Mouse (Mus musculus): ENCODE results near the gene Gm5662. TPM values are rescaled to one million over a fixed set of nuclear protein-coding genes. Genes with fewer than 3 reads are reported as not detected.
"Not testable (repeated sequence)": the region's sequence is repeated elsewhere in the genome, so short reads cannot be mapped to it uniquely, and the experiment has no call there.

Gm5662 gene
- polyA plus RNA-seq, 1 experiment from 2014 or later: not detected

GRCm38 (mm10) chr12:88242940-88243339, 31.4 kb downstream of the Gm5662 start:
- not testable (repeated sequence) for H3K9ac ChIP-seq; H3K27me3 ChIP-seq (ENCODE audit: control insufficient read depth, insufficient read depth, low read length); H3K9me3 ChIP-seq (ENCODE audit: control insufficient read depth, low read length); H3K4me2 ChIP-seq (replicated peaks); ATAC-seq (ENCODE audit: low FRiP score); H3K4me3 ChIP-seq (replicated peaks; ENCODE audit: low read length); H3K36me3 ChIP-seq (replicated peaks; ENCODE audit: control insufficient read depth, insufficient read depth); H3K27ac ChIP-seq; H3K4me1 ChIP-seq (replicated peaks; ENCODE audit: control insufficient read depth, insufficient read depth, low read length); DNase-seq (ENCODE audit: low spot score)
- 60% methylated on average over 1 of the region's 1 CpGs for WGBS

Other genes with a start within 250 kb of the Gm5662 start
- not detected in 2 replicates for gene Gm2056, start 247.5 kb downstream of the Gm5662 start, polyA plus RNA-seq (2014; fragmentation: Nextera tagmentation; extraction: Ambion mirVana)
- gene Gm16368, start 190.8 kb downstream of the Gm5662 start, polyA plus RNA-seq (2014; fragmentation: Nextera tagmentation; extraction: Ambion mirVana): not detected in 2 replicates
- not detected in 2 replicates for gene Gm10436, start 92.4 kb downstream of the Gm5662 start, polyA plus RNA-seq (2014; fragmentation: Nextera tagmentation; extraction: Ambion mirVana)
- gene Gm8332, start 24.4 kb downstream of the Gm5662 start, polyA plus RNA-seq (2014; fragmentation: Nextera tagmentation; extraction: Ambion mirVana): not detected in 2 replicates
- not detected in 2 replicates for gene Gm5039, start 49.5 kb upstream of the Gm5662 start, polyA plus RNA-seq (2014; fragmentation: Nextera tagmentation; extraction: Ambion mirVana)
- gene Adck1, start 86.1 kb upstream of the Gm5662 start, polyA plus RNA-seq (2014; fragmentation: Nextera tagmentation; extraction: Ambion mirVana): 31.3 and 33.9 TPM in 2 replicates